Mouse (Mus musculus) cortical plate, adult 2 months (tissue): ENCODE results near the gene Brdt.

Experiments
- CTCF ChIP-seq: fragments of 200-500 bp; IDR thresholded peaks from 2 replicates; pipeline ENCODE4 v1.5.1; 2011; ENCODE audit warnings: mild to moderate bottlenecking, control low read depth, low read length; ENCODE audit not compliant: insufficient read depth; ENCODE audit errors: extremely low read depth
- POLR2A ChIP-seq: fragments of 200-500 bp; IDR thresholded peaks from 2 replicates; pipeline ENCODE4 v1.6.1; 2011; ENCODE audit warnings: mild to moderate bottlenecking, low read length, control low read depth; ENCODE audit not compliant: insufficient read depth; ENCODE audit errors: extremely low read depth

DNA sequence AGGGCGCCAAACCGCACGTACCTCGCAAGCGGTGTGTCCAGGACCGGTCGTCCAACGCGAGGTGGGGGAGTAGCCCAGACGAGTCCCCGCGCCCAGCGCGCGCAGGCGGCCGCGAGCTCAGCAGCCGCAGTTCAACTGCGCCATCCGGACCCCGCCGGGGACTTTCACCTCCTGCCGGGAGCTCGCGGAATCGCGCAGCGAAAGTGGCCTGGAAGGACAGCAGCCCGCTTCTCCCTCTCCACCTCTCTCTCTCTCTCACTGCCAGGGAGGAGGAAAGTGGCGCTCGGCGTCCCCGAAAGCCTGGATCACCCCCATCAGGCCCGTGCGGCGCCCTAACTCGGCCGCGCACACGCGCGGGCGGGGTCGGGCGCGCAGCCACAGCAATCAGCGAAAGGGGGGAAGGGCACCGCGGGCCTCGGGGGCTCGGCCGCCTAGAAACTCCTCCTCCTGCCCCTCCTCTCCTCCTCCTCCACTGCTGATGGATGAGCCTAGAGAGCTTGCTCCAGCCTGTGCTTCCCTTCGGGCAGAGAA lies 41.7 kb upstream of the Brdt start, which contains the start of gene Tgfbr3:
- peak; percentile 42; the same call in 1 of the 2 replicates for TF ChIP-seq POLR2A
- TF ChIP-seq CTCF, result no peak
